Mouse (Mus musculus) forebrain, embryonic 10.5 days (tissue): ENCODE data around the gene Adh1. TPM values are rescaled to one million over a fixed set of nuclear protein-coding genes. Genes with fewer than 3 reads are reported as not detected.

Experiments
- polyA plus RNA-seq: library from polyadenylated mRNA; unstranded; fragments of >200 nt; fragmentation: Nextera tagmentation; extraction: Ambion mirVana; gene quantifications from 2 replicates; pipeline ENCODE4 v1.2.1, GENCODE M21; 2016

Gene Adh1
- polyA plus RNA-seq, 1 experiment from 2014 or later: 0.17 TPM

Other genes with a start within 250 kb of the Adh1 start
- 0.02 TPM in 1 of 2 replicates, not detected in the other for gene 1110002E22Rik, start 195.9 kb upstream of the Adh1 start, polyA plus RNA-seq
- not detected in 2 replicates for gene Gm5105, start 193.6 kb upstream of the Adh1 start, polyA plus RNA-seq
- 19.7 and 20.1 TPM in 2 replicates for gene Trmt10a, start 117.5 kb upstream of the Adh1 start, polyA plus RNA-seq
- 11.1 and 11.4 TPM in 2 replicates for gene Mttp, start 116.0 kb upstream of the Adh1 start, polyA plus RNA-seq
- not detected in 2 replicates for gene 4930579F01Rik, start 67.2 kb upstream of the Adh1 start, polyA plus RNA-seq
- not detected in 2 replicates for gene Adh7, start 43.2 kb upstream of the Adh1 start, polyA plus RNA-seq
- gene Adh6a, start 52.3 kb downstream of the Adh1 start, polyA plus RNA-seq: not detected in 2 replicates
- 0.77 and 0.83 TPM in 2 replicates for gene Adh6b, start 80.8 kb downstream of the Adh1 start, polyA plus RNA-seq
- gene Adh4, start 154.5 kb downstream of the Adh1 start, polyA plus RNA-seq: not detected in 2 replicates
- gene Adh5, start 182.1 kb downstream of the Adh1 start, polyA plus RNA-seq: 276 and 281 TPM in 2 replicates
- 45.2 and 45.9 TPM in 2 replicates for gene Metap1, start 228.5 kb downstream of the Adh1 start, polyA plus RNA-seq